Mouse (Mus musculus) brain, embryonic 14.5 days (tissue): ENCODE measurements around the gene Dgkg.

ENCODE experiments used
- CTCF ChIP-seq: fragments of 200-500 bp; IDR thresholded peaks from 2 replicates; pipeline ENCODE4 v1.5.1; 2012; ENCODE audit warnings: inconsistent platforms, mild to moderate bottlenecking, moderate library complexity, borderline replicate concordance; ENCODE audit not compliant: insufficient read depth, insufficient read length; ENCODE audit errors: extremely low read depth
- POLR2A ChIP-seq: fragments of 200-500 bp; IDR thresholded peaks from 2 replicates; pipeline ENCODE4 v1.6.1; 2012; ENCODE audit warnings: mild to moderate bottlenecking, inconsistent platforms, borderline replicate concordance; ENCODE audit not compliant: poor library complexity, insufficient read depth, insufficient read length, severe bottlenecking; ENCODE audit errors: extremely low read depth

DNA sequence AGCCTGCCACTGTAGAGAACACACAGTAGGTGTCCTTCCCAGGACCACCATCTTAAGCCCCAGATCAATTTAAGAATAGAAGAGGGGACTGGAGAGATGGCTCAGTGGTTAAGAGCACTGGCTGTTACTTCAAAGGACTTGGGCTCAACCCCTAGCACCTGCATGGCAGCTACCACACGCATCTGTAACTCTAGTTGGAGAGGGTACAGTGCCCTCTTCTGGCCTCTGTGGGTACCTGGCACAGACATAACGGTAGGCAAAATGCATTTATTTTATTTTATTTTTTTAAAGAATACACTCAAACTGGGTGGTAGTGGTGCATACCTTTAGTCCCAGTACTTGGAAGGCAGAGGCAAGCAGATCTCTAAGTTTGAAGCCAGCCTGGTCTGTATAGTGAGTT lies 102.0 kb downstream of the Dgkg start:
- TF ChIP-seq CTCF (peak; percentile 29; the same call in 1 of the 2 replicates), POLR2A (no peak)
